Mouse (Mus musculus): Measurements from ENCODE around the gene Ceacam1. TPM values are rescaled to one million over a fixed set of nuclear protein-coding genes. Genes with fewer than 3 reads are reported as not detected.
A peak's percentile ranks its signal among the peaks of the same experiment; 100 is the strongest.
"Not testable (repeated sequence)": the region's sequence is repeated elsewhere in the genome, so short reads cannot be mapped to it uniquely, and the experiment has no call there.

Gene Ceacam1
- polyA plus RNA-seq, 1 experiment from 2014 or later: 5.8 TPM

DNA sequence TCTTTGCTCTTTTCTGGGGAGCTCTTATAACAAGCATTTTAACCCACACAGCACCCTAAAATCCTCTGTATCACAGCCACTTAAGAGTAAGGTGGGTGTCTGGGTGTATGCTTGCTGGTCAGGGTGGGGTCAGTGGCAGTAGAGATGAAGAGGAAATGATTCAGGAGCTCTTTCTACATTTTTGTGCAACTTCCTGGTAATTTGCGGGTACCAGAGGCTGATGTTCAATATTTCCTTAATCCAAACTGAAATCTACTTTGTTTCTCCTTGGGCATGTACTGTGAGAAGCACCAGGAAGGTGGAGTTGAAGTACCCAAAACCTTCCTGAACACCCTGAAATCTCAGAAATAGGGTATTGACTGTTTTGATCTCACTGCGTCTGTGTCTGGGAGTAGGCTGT is 40.7 kb downstream of the Ceacam1 start:
- no peaks in the 10 kb centered on the region for H3K9me3 ChIP-seq
- no peak for ATAC-seq (ENCODE audit: borderline replicate concordance, extremely low read depth, low FRiP score, low TSS enrichment)
- no peak overlapping the region for H3K27ac ChIP-seq
- no peaks in the 10 kb centered on the region for H3K27me3 ChIP-seq
- whole genome bisulfite sequencing: 68% methylated on average over 2 of the region's 2 CpGs
- no peak overlapping the region for H3K4me2 ChIP-seq
- H3K4me3 ChIP-seq: no peak overlapping the region
- H3K4me1 ChIP-seq: peaks cover 48% of the 10 kb centered on the region
- H3K9ac ChIP-seq: no peak overlapping the region
- no peaks in the 10 kb centered on the region for H3K36me3 ChIP-seq

DNA sequence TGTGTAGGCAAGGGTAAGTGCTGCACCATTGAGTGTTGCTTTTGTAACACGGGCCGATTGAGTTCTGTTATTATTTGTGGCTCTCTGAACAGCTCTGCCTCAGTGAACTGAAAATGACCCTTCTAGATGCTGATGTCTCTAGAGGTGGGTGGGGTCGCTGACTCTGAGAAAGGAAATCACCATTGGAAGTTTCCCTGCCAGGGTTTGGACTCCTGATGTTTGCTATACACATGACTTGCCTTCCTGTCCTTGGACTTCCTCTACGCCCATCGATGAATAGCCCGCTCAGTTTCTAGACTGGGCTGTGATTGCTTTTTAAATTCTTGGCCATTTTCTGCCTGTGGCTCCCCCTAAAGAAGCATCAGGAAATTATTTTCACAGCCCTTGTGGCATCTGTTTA is 41.2 kb downstream of the Ceacam1 start:
- ATAC-seq (ENCODE audit: borderline replicate concordance, extremely low read depth, low FRiP score, low TSS enrichment): no peak
- H3K27ac ChIP-seq: 0 out of 2 replicates have a peak overlapping the region, but pooled peaks have one; percentile 31
- WGBS: 64% methylated on average over 6 of the region's 6 CpGs
- no peaks in the 10 kb centered on the region for H3K36me3 ChIP-seq
- H3K4me3 ChIP-seq: no peak overlapping the region
- no peaks in the 10 kb centered on the region for H3K27me3 ChIP-seq
- no peaks in the 10 kb centered on the region for H3K9me3 ChIP-seq
- H3K9ac ChIP-seq: no peak overlapping the region
- H3K4me1 ChIP-seq: peaks cover 48% of the 10 kb centered on the region
- H3K4me2 ChIP-seq: no peak overlapping the region

- 83% methylated on average over 2 of the region's 2 CpGs for WGBS
Measured at GRCm38 (mm10) chr7:25435546-25435851, 41.9 kb downstream of the Ceacam1 start.

GRCm38 (mm10) chr7:25434654-25435545 is 42.5 kb downstream of the Ceacam1 start:
- H3K4me2 ChIP-seq: no peak overlapping the region
- no peaks in the 10 kb centered on the region for H3K27me3 ChIP-seq
- 0 out of 2 replicates have a peak overlapping the region, but pooled peaks have one; percentile 31 for H3K27ac ChIP-seq
- H3K36me3 ChIP-seq: no peaks in the 10 kb centered on the region
- H3K9me3 ChIP-seq: no peaks in the 10 kb centered on the region
- 85% methylated on average over 10 of the region's 10 CpGs for WGBS
- H3K4me1 ChIP-seq: peaks cover 43% of the 10 kb centered on the region
- no peak for ATAC-seq (ENCODE audit: borderline replicate concordance, extremely low read depth, low FRiP score, low TSS enrichment)
- H3K4me3 ChIP-seq: no peak overlapping the region
- H3K9ac ChIP-seq: no peak overlapping the region

More at GRCm38 (mm10) chr7:25435546-25435851, 41.9 kb downstream of the Ceacam1 start:
- H3K9me3 ChIP-seq: no peaks in the 10 kb centered on the region
- no peaks in the 10 kb centered on the region for H3K27me3 ChIP-seq
- H3K9ac ChIP-seq: no peak overlapping the region
- H3K36me3 ChIP-seq: no peaks in the 10 kb centered on the region
- H3K4me1 ChIP-seq: peaks cover 45% of the 10 kb centered on the region
- no peak overlapping the region for H3K4me3 ChIP-seq
- ATAC-seq (ENCODE audit: borderline replicate concordance, extremely low read depth, low FRiP score, low TSS enrichment): no peak
- H3K27ac ChIP-seq: 0 out of 2 replicates have a peak overlapping the region, but pooled peaks have one; percentile 31
- no peak overlapping the region for H3K4me2 ChIP-seq

GRCm38 (mm10) chr7:25433781-25434560 is 43.4 kb downstream of the Ceacam1 start:
- H3K9ac ChIP-seq: no peak overlapping the region
- ATAC-seq (ENCODE audit: borderline replicate concordance, extremely low read depth, low FRiP score, low TSS enrichment): no peak
- H3K27ac ChIP-seq: peak overlapping the region; percentile 73
- no peak overlapping the region for H3K4me3 ChIP-seq
- H3K4me1 ChIP-seq: peaks cover 43% of the 10 kb centered on the region
- no peaks in the 10 kb centered on the region for H3K9me3 ChIP-seq
- no peaks in the 10 kb centered on the region for H3K27me3 ChIP-seq
- no peak overlapping the region for H3K4me2 ChIP-seq
- 82% methylated on average over 9 of the region's 9 CpGs for WGBS
- no peaks in the 10 kb centered on the region for H3K36me3 ChIP-seq

- ATAC-seq (ENCODE audit: borderline replicate concordance, extremely low read depth, low FRiP score, low TSS enrichment): peak; percentile 59
- H3K27ac ChIP-seq: peak overlapping the region; percentile 73
Measured at GRCm38 (mm10) chr7:25433007-25433541, 44.3 kb downstream of the Ceacam1 start.

DNA sequence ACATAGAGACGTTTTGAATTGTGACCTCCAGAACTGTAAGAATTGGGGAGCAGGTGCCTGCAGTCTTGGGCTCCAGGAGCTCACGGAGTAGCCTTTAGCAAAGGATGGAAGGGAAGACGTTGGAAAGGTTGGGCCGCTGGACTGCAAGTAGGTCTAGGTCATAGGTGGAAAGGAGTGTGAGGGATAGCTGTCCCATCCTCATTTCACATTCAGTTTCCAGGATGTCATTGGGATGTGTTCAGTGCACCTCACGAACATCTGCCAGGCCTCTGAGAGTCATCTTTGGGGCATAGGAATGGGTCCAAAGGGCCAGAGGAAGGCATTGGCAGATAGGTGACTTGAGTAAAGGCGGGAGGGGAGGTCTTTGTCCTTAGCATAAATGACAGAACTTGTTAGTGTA is 45.0 kb downstream of the Ceacam1 start:
- no peaks in the 10 kb centered on the region for H3K27me3 ChIP-seq
- H3K4me2 ChIP-seq: no peak overlapping the region
- peaks cover 43% of the 10 kb centered on the region for H3K4me1 ChIP-seq
- no peak overlapping the region for H3K9ac ChIP-seq
- H3K27ac ChIP-seq: no peak overlapping the region
- 89% methylated on average over 6 of the region's 6 CpGs for WGBS
- H3K4me3 ChIP-seq: no peak overlapping the region
- ATAC-seq (ENCODE audit: borderline replicate concordance, extremely low read depth, low FRiP score, low TSS enrichment): no peak
- H3K36me3 ChIP-seq: no peaks in the 10 kb centered on the region
- no peaks in the 10 kb centered on the region for H3K9me3 ChIP-seq

More at GRCm38 (mm10) chr7:25433007-25433541, 44.3 kb downstream of the Ceacam1 start:
- H3K36me3 ChIP-seq: no peaks in the 10 kb centered on the region
- no peaks in the 10 kb centered on the region for H3K27me3 ChIP-seq
- no peaks in the 10 kb centered on the region for H3K9me3 ChIP-seq
- no peak overlapping the region for H3K4me2 ChIP-seq
- no peak overlapping the region for H3K4me3 ChIP-seq
- H3K4me1 ChIP-seq: peaks cover 43% of the 10 kb centered on the region
- no peak overlapping the region for H3K9ac ChIP-seq
- WGBS: 10% methylated on average over 5 of the region's 5 CpGs

DNA sequence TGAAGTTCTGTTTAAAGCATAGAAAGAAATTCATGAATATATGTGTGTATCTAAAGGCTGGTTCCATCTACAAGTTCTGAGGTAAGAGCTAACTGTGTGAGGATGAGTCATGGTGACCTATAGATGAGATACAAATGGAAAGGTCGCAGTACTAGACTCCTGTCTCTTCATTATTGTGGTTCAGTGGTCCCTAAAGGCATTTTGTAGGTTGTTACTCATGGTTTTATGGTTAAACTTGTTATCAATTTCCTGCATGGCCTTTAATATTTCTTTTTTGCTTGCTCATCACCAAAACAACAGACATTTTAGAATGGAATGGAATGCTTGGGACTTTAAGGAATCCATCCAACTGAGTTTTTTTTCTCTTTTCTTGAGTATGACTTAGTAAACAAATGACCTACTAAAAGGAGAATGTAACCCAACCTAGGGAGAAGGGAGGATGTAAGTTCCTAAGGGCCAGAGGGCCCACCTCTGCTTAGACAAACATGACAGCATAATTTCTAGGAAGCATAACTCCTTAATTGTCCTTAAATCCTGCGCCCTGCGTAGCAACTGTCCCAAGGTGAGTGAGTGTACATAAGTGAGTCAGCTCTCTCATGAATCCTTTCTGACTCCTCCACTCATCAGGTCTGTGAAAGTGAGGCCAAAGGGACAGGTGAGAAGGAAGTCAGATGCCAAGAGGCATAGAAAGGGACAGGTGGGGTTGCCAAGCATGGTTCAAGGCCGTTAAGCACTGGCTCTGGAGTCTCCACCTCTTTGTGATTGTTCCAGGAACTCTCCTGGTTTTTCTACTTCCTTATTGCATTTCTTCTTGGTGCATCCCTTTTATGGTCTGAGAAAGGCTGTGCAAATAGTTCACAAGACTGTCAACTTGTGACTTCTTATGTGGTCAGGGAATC is 47.3 kb downstream of the Ceacam1 start:
- Histone ChIP-seq H3K36me3 (no peaks in the 10 kb centered on the region), H3K27ac (peak overlapping the region; percentile 36; the same call in 1 of the 2 replicates), H3K27me3 (no peaks in the 10 kb centered on the region), H3K4me2 (no peak overlapping the region), H3K9me3 (no peaks in the 10 kb centered on the region), H3K4me3 (no peak overlapping the region), H3K4me1 (peaks cover 26% of the 10 kb centered on the region), H3K9ac (no peak overlapping the region)
- 63% methylated on average over 4 of the region's 4 CpGs for WGBS
- ATAC-seq (ENCODE audit: borderline replicate concordance, extremely low read depth, low FRiP score, low TSS enrichment): no peak

- H3K27ac ChIP-seq: no peak overlapping the region
- ATAC-seq (ENCODE audit: borderline replicate concordance, extremely low read depth, low FRiP score, low TSS enrichment): no peak
- H3K4me1 ChIP-seq: peaks cover 10% of the 10 kb centered on the region; the same call in 1 of the 2 replicates
- H3K4me2 ChIP-seq: no peak overlapping the region
- no peak overlapping the region for H3K9ac ChIP-seq
- WGBS: 92% methylated on average over 3 of the region's 3 CpGs
- H3K9me3 ChIP-seq: no peaks in the 10 kb centered on the region
- H3K4me3 ChIP-seq: no peak overlapping the region
- 0 out of 2 replicates have a peak, but pooled peaks cover 3% of the 10 kb centered on the region for H3K27me3 ChIP-seq
- H3K36me3 ChIP-seq: no peaks in the 10 kb centered on the region
Measured at GRCm38 (mm10) chr7:25428321-25428720, 49.1 kb downstream of the Ceacam1 start.

- peaks cover 5% of the 10 kb centered on the region; the same call in 1 of the 2 replicates for H3K4me1 ChIP-seq
- no peak overlapping the region for H3K4me3 ChIP-seq
- 77% methylated on average over 5 of the region's 5 CpGs for WGBS
- no peaks in the 10 kb centered on the region for H3K9me3 ChIP-seq
- H3K27ac ChIP-seq: no peak overlapping the region
- no peaks in the 10 kb centered on the region for H3K36me3 ChIP-seq
- peaks cover 13% of the 10 kb centered on the region; the same call in 1 of the 2 replicates for H3K27me3 ChIP-seq
- H3K4me2 ChIP-seq: no peak overlapping the region
- H3K9ac ChIP-seq: no peak overlapping the region
- no peak for ATAC-seq (ENCODE audit: borderline replicate concordance, extremely low read depth, low FRiP score, low TSS enrichment)
Measured at GRCm38 (mm10) chr7:25427144-25427543, 50.3 kb downstream of the Ceacam1 start.

DNA sequence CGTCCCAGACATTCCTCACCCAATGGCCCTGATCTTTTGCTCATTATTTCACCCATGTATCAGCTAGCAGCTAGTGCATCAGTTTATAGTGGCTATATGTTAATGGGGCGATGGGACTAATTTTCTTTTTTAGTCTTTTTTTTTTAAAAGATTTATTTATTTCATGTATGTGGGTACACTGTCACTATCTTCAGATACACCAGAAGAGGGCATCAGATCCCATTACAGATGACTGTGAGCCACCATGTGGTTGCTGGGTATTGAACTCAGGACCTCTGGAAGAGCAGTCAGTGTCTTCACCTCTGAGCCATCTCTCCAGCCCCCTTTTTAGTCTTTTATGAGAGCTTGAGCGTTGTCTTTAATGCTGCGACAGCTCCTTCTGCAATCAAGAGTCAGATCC is 51.0 kb downstream of the Ceacam1 start:
- not testable (repeated sequence) for H3K27ac ChIP-seq; H3K4me2 ChIP-seq; H3K9me3 ChIP-seq; ATAC-seq (ENCODE audit: borderline replicate concordance, extremely low read depth, low FRiP score, low TSS enrichment); H3K4me3 ChIP-seq; H3K36me3 ChIP-seq; H3K4me1 ChIP-seq; H3K9ac ChIP-seq
- WGBS: 88% methylated on average over 4 of the region's 4 CpGs
- H3K27me3 ChIP-seq: peaks cover 13% of the 10 kb centered on the region; the same call in 1 of the 2 replicates
